ENCODE assay signal across 15 mouse cellular contexts in the genomic region with DNA sequence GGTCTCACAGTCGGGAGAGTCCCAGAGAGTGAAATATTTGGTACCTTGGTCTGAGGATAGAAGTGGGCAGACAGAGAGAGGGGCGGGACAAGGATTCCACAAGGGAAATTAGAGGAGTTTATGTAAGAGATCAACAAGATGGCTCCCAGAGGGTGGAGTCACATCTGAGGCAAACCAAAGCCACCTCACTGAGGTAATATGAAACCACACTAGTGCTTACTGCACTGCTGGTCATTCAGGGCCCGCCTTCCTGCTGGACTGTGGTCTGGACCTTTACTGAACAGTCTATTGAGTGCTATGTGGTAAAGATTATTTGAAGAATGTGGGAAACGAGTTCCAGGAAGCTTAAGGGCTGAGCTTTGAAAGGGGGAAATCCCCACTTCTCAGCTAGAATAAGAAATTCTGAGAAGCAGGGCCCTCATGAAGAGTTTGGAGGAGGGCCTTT. TPM values are rescaled to one million over a fixed set of nuclear protein-coding genes. Genes with fewer than 3 reads are reported as not detected.
A peak's percentile ranks its signal among the peaks of the same experiment; 100 is the strongest.
DNase-seq lines count a peak whose midpoint lies in the region; ATAC-seq lines count a peak whose summit lies in the region.
"Had no signal": no experiment of that assay in that cellular context is flagged by ENCODE, and none has a peak within 500 bp of the region (broad histone marks: within the 10 kb centered on the region; RNA-seq: fewer than 3 reads in every experiment).

No protein-coding gene starts in this region.

- peak; percentile 6 for DNase-seq in CD4-positive helper T cell, adult 2 months (ENCODE audit: low read depth, low spot score)
- peak; percentile 69 for DNase-seq in NIH3T3 (ENCODE audit: low read depth)
- DNase-seq in lung, postnatal 14 days, result peak; percentile 13
- DNase-seq in layer of hippocampus, postnatal 36 days, result no peak
- DNase-seq in thymus, postnatal 25 days, result no peak
- no peak for DNase-seq in ovary, adult 18-20 months (ENCODE audit: low spot score)
- DNase-seq: heart, postnatal 4 days; right cerebral cortex, postnatal 14 days had no signal

- H3K27ac ChIP-seq in kidney, embryonic 16.5 days (ENCODE audit: low read length), result no peak overlapping the region
- H3K27ac ChIP-seq: layer of hippocampus, adult 2 months; limb, embryonic 12.5 days; neural tube, embryonic 13.5 days had no signal

- no peaks in the 10 kb centered on the region for H3K4me1 ChIP-seq in kidney, embryonic 16.5 days (ENCODE audit: insufficient read depth, low read length)
- H3K4me1 ChIP-seq: limb, embryonic 12.5 days; neural tube, embryonic 13.5 days had no signal

- no peaks in the 10 kb centered on the region for H3K36me3 ChIP-seq in kidney, embryonic 16.5 days (ENCODE audit: insufficient read depth, low read length)
- H3K36me3 ChIP-seq: limb, embryonic 12.5 days; neural tube, embryonic 13.5 days had no signal

- H3K4me3 ChIP-seq in kidney, embryonic 16.5 days (ENCODE audit: low read length), result no peak overlapping the region
- H3K4me3 ChIP-seq: layer of hippocampus, adult 2 months; limb, embryonic 12.5 days; neural tube, embryonic 13.5 days had no signal

- ATAC-seq in kidney, embryonic 16.5 days (ENCODE audit: low FRiP score, low TSS enrichment), result peak; percentile 76

- H3K4me2 ChIP-seq in kidney, embryonic 16.5 days (replicated peaks; ENCODE audit: low read depth, low read length), result no peak overlapping the region
- H3K4me2 ChIP-seq: limb, embryonic 12.5 days; neural tube, embryonic 13.5 days had no signal

- H3K9ac ChIP-seq in kidney, embryonic 16.5 days (replicated peaks; ENCODE audit: low read length), result no peak overlapping the region
- H3K9ac ChIP-seq: limb, embryonic 12.5 days; neural tube, embryonic 13.5 days had no signal

- H3K9me3 ChIP-seq in kidney, embryonic 16.5 days (ENCODE audit: low read length), result no peaks in the 10 kb centered on the region
- H3K9me3 ChIP-seq: limb, embryonic 12.5 days; neural tube, embryonic 13.5 days had no signal

- WGBS in kidney, embryonic 16.5 days, result 54% methylated on average over 4 of the region's 4 CpGs

- no peaks in the 10 kb centered on the region for H3K27me3 ChIP-seq in kidney, embryonic 16.5 days (ENCODE audit: insufficient read depth, low read length)
- H3K27me3 ChIP-seq: neural tube, embryonic 13.5 days had no signal

RNA-seq across cellular contexts. Expression of gene Slc5a1, which starts 17.9 kb away (rescaled TPM):
- 18.3 and 20.8 TPM in 2 replicates for polyA plus RNA-seq in kidney, embryonic 16.5 days (2015; fragmentation: Nextera tagmentation; extraction: Ambion mirVana)
- total RNA-seq in layer of hippocampus, postnatal 36 days (2021), result under 1 TPM in 1 of 2 experiments, not detected in 1; 0.12 TPM
- total RNA-seq: gastrocnemius, postnatal 4 days; heart, postnatal 4 days; megakaryocyte, adult 5-6 weeks had no signal
- polyA plus RNA-seq: forebrain, embryonic 11.5 days; limb, embryonic 12.5 days; neural tube, embryonic 13.5 days had no signal

Comparison
In these comparisons a context has a peak if more than half of its experiments do, and no peak if none do; other contexts are left out.
1. DNase-seq: peak in CD4-positive helper T cell, adult 2 months (single experiment), NIH3T3 (single experiment) and lung, postnatal 14 days (single experiment); none in layer of hippocampus, postnatal 36 days (0 of 2), thymus, postnatal 25 days (single experiment) and ovary, adult 18-20 months (single experiment).